Mouse (Mus musculus) heart, adult 18-20 months (tissue): ENCODE results near the gene Hoxa5. TPM values are rescaled to one million over a fixed set of nuclear protein-coding genes. Genes with fewer than 3 reads are reported as not detected.

ENCODE experiments used
- microRNA-seq, 2 experiments: library from miRNA; unstranded; fragments of <30 nt; microRNA quantifications; one replicate each; pipeline ENCODE4 v1.2.0; 2022
- total RNA-seq, 2 experiments: library from RNA; stranded (reverse); gene quantifications; 2 replicates each; pipeline ENCODE4 v1.2.3; 2021

Hoxa5 gene
- total RNA-seq, 2 experiments from 2014 or later, result 0.40 to 0.59 TPM

Small RNAs within 50 kb of the gene (microRNA-seq; reads per million reads assigned to microRNA genes)
- 116 to 131 reads per million in 2 experiments for gene Mir196b

Other genes with a start within 250 kb of the Hoxa5 start
- gene Skap2, start 192.0 kb downstream of the Hoxa5 start, total RNA-seq, result 10 to 100 TPM in 1 of 2 experiments, 1 to 10 TPM in 1; 8.5 to 12.6 TPM
- under 1 TPM; 0.12 to 0.23 TPM for gene Hoxa1, start 46.3 kb downstream of the Hoxa5 start, total RNA-seq
- gene Hoxa2, start 39.8 kb downstream of the Hoxa5 start, total RNA-seq, result under 1 TPM; 0.15 TPM
- gene 5730596B20Rik, start 27.1 kb downstream of the Hoxa5 start, total RNA-seq, result not detected
- under 1 TPM in 1 of 2 experiments, not detected in 1; 0.41 TPM for gene Hoxa4, start 12.8 kb downstream of the Hoxa5 start, total RNA-seq
- gene Hoxa6, start 4.1 kb upstream of the Hoxa5 start, total RNA-seq, result not detected
- gene Hoxa3, start 8.7 kb upstream of the Hoxa5 start, total RNA-seq, result 1 to 10 TPM in 1 of 2 experiments, under 1 TPM in 1; 0.32 to 1.9 TPM
- not detected for gene Gm28308, start 8.8 kb upstream of the Hoxa5 start, total RNA-seq
- under 1 TPM in 1 of 2 experiments, not detected in 1; 0.59 TPM for gene Hoxa7, start 17.3 kb upstream of the Hoxa5 start, total RNA-seq
- not detected for gene Hoxa9, start 26.5 kb upstream of the Hoxa5 start, total RNA-seq
- gene Hoxa10, start 36.3 kb upstream of the Hoxa5 start, total RNA-seq, result not detected
- not detected for gene Hoxa11, start 41.2 kb upstream of the Hoxa5 start, total RNA-seq
- not detected for gene Hoxa13, start 56.3 kb upstream of the Hoxa5 start, total RNA-seq
- gene Evx1, start 108.9 kb upstream of the Hoxa5 start, total RNA-seq, result not detected